Mouse (Mus musculus): Measurements from ENCODE around the gene Trabd2b. TPM values are rescaled to one million over a fixed set of nuclear protein-coding genes. Genes with fewer than 3 reads are reported as not detected.

Trabd2b gene
- polyA plus RNA-seq, 1 experiment from 2014 or later = 5.7 TPM

DNA sequence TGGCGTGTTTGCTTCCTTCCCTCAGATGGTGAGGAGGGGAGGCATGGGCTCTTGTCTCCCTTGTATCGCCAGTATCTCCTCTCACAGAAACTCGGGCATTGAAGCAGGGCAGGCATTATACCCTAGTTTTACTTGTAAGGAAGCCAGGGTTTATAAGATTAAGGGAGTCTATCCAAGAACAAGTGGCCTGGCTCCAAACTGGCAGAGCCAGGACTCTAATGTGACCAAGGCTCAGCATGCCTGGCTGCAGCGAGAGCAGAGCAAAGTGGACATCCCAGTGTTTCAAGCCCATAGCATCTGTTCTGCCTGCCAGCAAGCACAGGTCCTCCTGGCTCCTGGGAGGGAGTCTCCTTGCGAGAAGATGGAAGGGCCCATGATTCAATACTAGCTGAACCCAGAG lies 245.1 kb downstream of the Trabd2b start:
- Histone ChIP-seq H3K27me3 (ENCODE audit: insufficient read depth, low read length) (peaks cover 17% of the 10 kb centered on the region), H3K4me3 (ENCODE audit: low read length) (no peak overlapping the region), H3K36me3 (ENCODE audit: insufficient read depth, low read length) (no peaks in the 10 kb centered on the region), H3K9me3 (ENCODE audit: low read length) (no peaks in the 10 kb centered on the region), H3K9ac (replicated peaks; ENCODE audit: low read length) (no peak overlapping the region), H3K4me2 (replicated peaks; ENCODE audit: low read depth, low read length) (no peak overlapping the region), H3K27ac (ENCODE audit: low read length) (no peak overlapping the region), H3K4me1 (ENCODE audit: insufficient read depth, low read length) (peaks cover 25% of the 10 kb centered on the region)
- ATAC-seq (ENCODE audit: low FRiP score, low TSS enrichment) = no peak
- 65% methylated on average over 5 of the region's 5 CpGs for WGBS

DNA sequence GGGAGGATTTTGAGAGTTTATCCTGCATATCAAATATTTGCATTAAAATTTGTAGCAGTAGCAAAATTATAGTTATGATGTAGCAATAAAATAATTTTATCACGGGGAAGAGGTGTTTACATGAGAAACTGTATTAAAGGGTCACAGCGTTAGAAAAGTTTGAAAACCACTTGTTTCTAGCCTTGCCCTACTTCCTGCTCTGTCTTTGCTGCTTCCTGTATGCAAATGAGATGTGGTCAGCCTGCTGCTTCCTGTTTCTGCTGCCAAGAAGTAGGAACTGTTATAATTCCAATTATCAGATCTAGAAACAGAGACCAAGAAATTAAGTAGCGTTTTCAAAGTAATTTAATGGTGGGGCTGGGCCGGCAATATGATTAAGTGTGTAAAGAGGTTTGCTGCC lies 245.9 kb downstream of the Trabd2b start:
- no peaks in the 10 kb centered on the region for H3K9me3 ChIP-seq (ENCODE audit: low read length)
- H3K4me3 ChIP-seq (ENCODE audit: low read length) = no peak overlapping the region
- H3K27me3 ChIP-seq (ENCODE audit: insufficient read depth, low read length) = peaks cover 17% of the 10 kb centered on the region
- H3K36me3 ChIP-seq (ENCODE audit: insufficient read depth, low read length) = no peaks in the 10 kb centered on the region
- H3K4me1 ChIP-seq (ENCODE audit: insufficient read depth, low read length) = peaks cover 25% of the 10 kb centered on the region
- 88% methylated on average over 4 of the region's 4 CpGs for WGBS
- no peak overlapping the region for H3K9ac ChIP-seq (replicated peaks; ENCODE audit: low read length)
- no peak for ATAC-seq (ENCODE audit: low FRiP score, low TSS enrichment)
- no peak overlapping the region for H3K27ac ChIP-seq (ENCODE audit: low read length)
- no peak overlapping the region for H3K4me2 ChIP-seq (replicated peaks; ENCODE audit: low read depth, low read length)

DNA sequence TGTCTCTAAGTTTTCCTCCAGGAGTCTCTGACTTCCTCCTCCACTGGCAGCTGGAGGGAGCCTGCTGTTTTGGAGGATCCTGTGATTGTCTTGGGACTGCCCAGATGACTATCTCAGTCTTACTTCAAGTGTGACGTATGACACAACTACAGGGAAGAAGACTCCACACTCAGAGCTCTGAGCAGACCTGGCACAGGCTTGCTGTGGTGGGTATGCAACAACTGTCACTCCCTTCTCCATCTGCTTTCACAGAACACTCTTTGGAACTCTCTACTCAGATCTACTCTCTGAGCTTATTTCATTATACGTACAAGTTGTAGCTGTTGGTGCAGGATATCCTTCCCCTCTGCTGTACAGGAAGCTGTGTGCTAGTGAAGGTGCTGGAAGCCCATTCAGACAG lies 251.4 kb downstream of the Trabd2b start:
- Histone ChIP-seq H3K9me3 (ENCODE audit: low read length) (no peaks in the 10 kb centered on the region), H3K4me3 (ENCODE audit: low read length) (no peak overlapping the region), H3K36me3 (ENCODE audit: insufficient read depth, low read length) (no peaks in the 10 kb centered on the region), H3K27me3 (ENCODE audit: insufficient read depth, low read length) (0 out of 2 replicates have a peak, but pooled peaks cover 3% of the 10 kb centered on the region), H3K4me1 (ENCODE audit: insufficient read depth, low read length) (no peaks in the 10 kb centered on the region), H3K9ac (replicated peaks; ENCODE audit: low read length) (no peak overlapping the region), H3K4me2 (replicated peaks; ENCODE audit: low read depth, low read length) (no peak overlapping the region), H3K27ac (ENCODE audit: low read length) (no peak overlapping the region)
- ATAC-seq (ENCODE audit: low FRiP score, low TSS enrichment) = no peak
- WGBS = 69% methylated on average over 2 of the region's 2 CpGs

DNA sequence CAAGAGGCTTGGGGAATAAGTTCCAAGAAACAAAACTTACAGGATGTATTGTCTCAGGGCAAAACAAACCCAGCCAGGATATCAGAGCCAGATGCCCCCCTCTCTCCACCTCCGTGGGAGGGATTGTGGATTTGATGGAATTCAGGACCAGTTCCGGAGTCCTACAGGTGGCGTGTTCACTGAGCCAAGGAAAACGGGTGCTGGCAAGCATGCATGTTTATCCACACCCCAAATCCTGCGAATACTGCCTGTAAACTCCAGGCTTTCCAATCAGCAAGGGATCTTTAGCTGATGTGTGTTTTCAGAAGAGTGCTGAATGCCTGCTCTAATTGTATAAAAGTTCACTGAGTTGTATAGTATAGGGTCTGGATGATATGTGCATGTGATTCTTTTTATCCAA lies 253.4 kb downstream of the Trabd2b start:
- H3K9me3 ChIP-seq (ENCODE audit: low read length) = no peaks in the 10 kb centered on the region
- H3K27me3 ChIP-seq (ENCODE audit: insufficient read depth, low read length) = peaks cover 9% of the 10 kb centered on the region
- H3K9ac ChIP-seq (replicated peaks; ENCODE audit: low read length) = no peak overlapping the region
- no peak overlapping the region for H3K27ac ChIP-seq (ENCODE audit: low read length)
- no peak overlapping the region for H3K4me3 ChIP-seq (ENCODE audit: low read length)
- WGBS = 26% methylated on average over 5 of the region's 5 CpGs
- no peak for ATAC-seq (ENCODE audit: low FRiP score, low TSS enrichment)
- no peak overlapping the region for H3K4me2 ChIP-seq (replicated peaks; ENCODE audit: low read depth, low read length)
- no peaks in the 10 kb centered on the region for H3K36me3 ChIP-seq (ENCODE audit: insufficient read depth, low read length)
- H3K4me1 ChIP-seq (ENCODE audit: insufficient read depth, low read length) = no peaks in the 10 kb centered on the region

DNA sequence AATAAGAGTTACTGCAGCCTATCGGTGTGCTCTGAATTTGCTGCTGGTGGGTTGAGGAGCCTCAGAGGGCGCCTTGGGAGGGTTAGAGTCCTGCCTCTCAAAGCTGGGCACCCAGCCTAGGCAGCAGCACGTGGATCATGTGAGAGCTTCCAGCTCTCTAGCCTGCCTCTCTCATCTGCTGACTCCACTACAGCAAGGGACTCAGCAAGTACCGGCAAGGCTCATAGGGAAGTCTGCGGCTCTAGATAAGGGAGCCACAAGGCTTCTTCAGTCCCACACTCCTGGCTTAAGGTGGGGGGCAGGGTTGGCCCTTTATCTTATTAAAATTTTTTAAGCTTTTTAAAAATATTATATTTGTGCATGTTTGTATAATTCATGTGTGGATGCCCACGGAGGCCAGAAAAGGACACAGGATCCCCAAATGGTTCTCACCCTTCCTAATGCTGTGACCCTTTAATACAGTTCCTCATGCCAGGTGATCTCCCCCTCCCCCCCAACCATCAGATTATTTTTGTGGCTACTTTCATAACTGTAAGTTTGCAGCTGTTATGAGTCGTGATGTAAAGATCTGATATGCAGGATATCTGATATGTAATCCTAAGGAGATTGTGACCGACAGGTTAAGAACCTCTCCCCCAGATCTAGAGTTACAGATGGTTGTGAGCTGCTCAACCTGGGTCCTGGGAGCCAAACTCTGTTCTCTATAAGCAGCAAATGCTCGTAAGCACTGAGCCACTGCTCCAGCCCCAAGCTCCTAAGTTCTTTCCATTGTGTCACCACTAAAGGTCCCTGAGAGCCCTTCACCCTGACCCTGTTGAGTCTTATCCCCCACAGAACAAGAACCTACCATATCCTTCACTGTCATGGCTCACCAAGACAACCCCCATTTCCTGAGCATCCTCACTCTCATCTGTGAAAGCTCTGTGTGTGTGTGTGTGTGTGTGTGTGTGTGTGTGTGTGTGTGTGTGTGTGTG lies 257.8 kb downstream of the Trabd2b start:
- Histone ChIP-seq H3K9me3 (ENCODE audit: low read length) (no peaks in the 10 kb centered on the region), H3K27ac (ENCODE audit: low read length) (no peak overlapping the region), H3K27me3 (ENCODE audit: insufficient read depth, low read length) (peaks cover 32% of the 10 kb centered on the region), H3K4me3 (ENCODE audit: low read length) (no peak overlapping the region), H3K36me3 (ENCODE audit: insufficient read depth, low read length) (no peaks in the 10 kb centered on the region), H3K9ac (replicated peaks; ENCODE audit: low read length) (no peak overlapping the region), H3K4me1 (ENCODE audit: insufficient read depth, low read length) (peaks cover 17% of the 10 kb centered on the region), H3K4me2 (replicated peaks; ENCODE audit: low read depth, low read length) (no peak overlapping the region)
- WGBS = 69% methylated on average over 9 of the region's 9 CpGs
- ATAC-seq (ENCODE audit: low FRiP score, low TSS enrichment) = no peak

Other genes starting within 250 kb of the Trabd2b start
- not detected in 2 replicates for gene Skint11, start 243.3 kb upstream of the Trabd2b start, polyA plus RNA-seq (2015; fragmentation: Nextera tagmentation; extraction: Ambion mirVana)